Mouse (Mus musculus) bone marrow macrophage, adult 2 months (primary cell): Measurements from ENCODE around the gene Efna5.

Experiments
- CTCF ChIP-seq: IDR thresholded peaks from 2 replicates; pipeline ENCODE4 v1.5.1; 2012; ENCODE audit warnings: low read depth, mild to moderate bottlenecking, low read length, moderate library complexity
- POLR2A ChIP-seq: IDR thresholded peaks from 2 replicates; pipeline ENCODE4 v1.6.1; 2012; ENCODE audit warnings: mild to moderate bottlenecking, low read depth, low read length, borderline replicate concordance

DNA sequence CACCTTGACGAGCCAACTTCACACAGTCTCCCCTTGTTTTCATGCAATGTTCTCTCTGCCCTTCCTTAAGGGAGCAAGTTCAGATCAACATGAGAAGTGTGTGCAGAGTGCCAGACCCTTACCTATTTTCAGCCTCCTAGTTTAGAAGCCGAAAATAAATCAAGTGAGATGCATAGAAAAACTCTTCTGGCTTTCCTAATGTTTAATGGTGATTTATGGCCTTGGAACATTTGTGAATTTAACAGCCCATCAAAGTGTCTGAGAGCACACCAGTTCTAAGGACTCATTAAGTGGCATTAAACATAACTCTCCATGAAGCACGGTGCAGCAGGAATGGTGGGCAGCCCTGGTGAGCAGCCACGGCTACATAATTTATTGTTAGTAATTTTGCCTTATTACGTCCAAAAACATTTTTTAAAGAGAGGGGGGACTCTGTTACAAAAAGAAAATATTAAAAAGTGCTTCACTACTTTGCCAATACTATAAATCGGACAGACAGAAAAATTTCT, 44.5 kb downstream of the Efna5 start:
- TF ChIP-seq CTCF = no peak
- no peak for TF ChIP-seq POLR2A
